Comparison of ENCODE assay signal across 8 mouse cellular contexts in the genomic region with DNA sequence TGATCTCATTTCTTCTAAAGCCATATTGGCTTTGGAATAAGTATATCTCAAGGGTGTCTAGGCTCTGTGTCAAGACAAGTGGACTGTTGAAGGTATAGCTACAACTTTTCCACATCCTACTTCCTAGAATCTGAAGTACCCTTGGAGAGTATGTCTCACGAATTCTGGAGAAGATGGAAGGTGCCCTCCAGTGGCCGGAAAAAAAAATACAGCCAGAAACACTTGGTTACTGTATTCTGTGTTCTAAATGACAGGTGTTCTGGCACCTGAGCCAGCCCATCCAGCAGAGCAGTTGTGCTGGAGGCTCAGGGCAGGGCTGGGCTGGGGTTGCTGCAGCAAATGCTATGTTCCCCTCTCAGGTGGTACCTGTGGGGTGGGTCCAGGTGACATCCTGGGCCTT. TPM values are rescaled to one million over a fixed set of nuclear protein-coding genes. Genes with fewer than 3 reads are reported as not detected.
DNase-seq lines count a peak whose midpoint lies in the region; ATAC-seq and TF ChIP-seq lines count a peak whose summit lies in the region.

No protein-coding gene starts in this region.

- no peaks in the 10 kb centered on the region for H3K4me1 ChIP-seq in bone marrow macrophage, adult 2 months (ENCODE audit: control insufficient read depth, insufficient read depth, low read length)
- H3K4me1 ChIP-seq in limb, embryonic 11.5 days (ENCODE audit: control insufficient read depth, insufficient read depth, low read length), result no peaks in the 10 kb centered on the region
- no peaks in the 10 kb centered on the region for H3K4me1 ChIP-seq in neural tube, embryonic 14.5 days (ENCODE audit: control insufficient read depth, insufficient read depth, low read length)

- H3K4me3 ChIP-seq in bone marrow macrophage, adult 2 months (ENCODE audit: insufficient read depth, low read length), result no peak overlapping the region
- H3K4me3 ChIP-seq in limb, embryonic 11.5 days (ENCODE audit: low read depth, low read length), result no peak overlapping the region
- H3K4me3 ChIP-seq in neural tube, embryonic 14.5 days (ENCODE audit: low read depth, low read length), result no peak overlapping the region

- TF ChIP-seq CTCF in bone marrow macrophage, adult 2 months (IDR thresholded peaks at IDR 0.05; ENCODE audit: low read depth, low read length), result 0 out of 2 replicates have a peak, but pooled peaks have one; percentile 8

- no peak for TF ChIP-seq POLR2A in bone marrow macrophage, adult 2 months (IDR thresholded peaks at IDR 0.05; ENCODE audit: borderline replicate concordance, low read depth, low read length)

- no peak overlapping the region for H3K27ac ChIP-seq in bone marrow macrophage, adult 2 months (ENCODE audit: insufficient read depth, low read depth, low read length)
- no peak overlapping the region for H3K27ac ChIP-seq in limb, embryonic 11.5 days (replicated peaks; ENCODE audit: low read depth, low read length)
- H3K27ac ChIP-seq in neural tube, embryonic 14.5 days (ENCODE audit: low read depth, low read length), result no peak overlapping the region

- no peak for ATAC-seq in limb, embryonic 11.5 days (ENCODE audit: insufficient number of reproducible peaks, low FRiP score, low TSS enrichment, low read depth)
- ATAC-seq in neural tube, embryonic 14.5 days (ENCODE audit: low read depth), result peak; percentile 38; the same call in 1 of the 2 replicates

- WGBS in limb, embryonic 11.5 days, result 7% methylated on average over 2 of the region's 2 CpGs
- WGBS in neural tube, embryonic 14.5 days, result 0% methylated on average over 2 of the region's 2 CpGs

- DNase-seq in ovary, postnatal 36 days (ENCODE audit: low spot score), result peak; percentile 43
- no peak for DNase-seq in ovary, postnatal 10 days (ENCODE audit: low spot score)
- peak; percentile 16 for DNase-seq in fibroblast of lung, adult 2 months (ENCODE audit: low read depth)
- peak; percentile 38 to 77 for DNase-seq in kidney, adult 8-10 months
- peak; percentile 71 for DNase-seq in limb, embryonic 11.5 days (ENCODE audit: low spot score)
- DNase-seq in thymus, postnatal 4 days, result peak; percentile 73

- H3K36me3 ChIP-seq in limb, embryonic 11.5 days (ENCODE audit: control insufficient read depth, insufficient read depth, low read length), result peaks cover 3% of the 10 kb centered on the region; the same call in 1 of the 2 replicates
- peaks cover 38% of the 10 kb centered on the region for H3K36me3 ChIP-seq in neural tube, embryonic 14.5 days (ENCODE audit: control insufficient read depth, insufficient read depth, low read length)

- no peaks in the 10 kb centered on the region for H3K27me3 ChIP-seq in limb, embryonic 11.5 days (ENCODE audit: control insufficient read depth, insufficient read depth, low read length)
- H3K27me3 ChIP-seq in neural tube, embryonic 14.5 days (ENCODE audit: control insufficient read depth, insufficient read depth, low read length), result no peaks in the 10 kb centered on the region

- no peaks in the 10 kb centered on the region for H3K9me3 ChIP-seq in limb, embryonic 11.5 days (ENCODE audit: control insufficient read depth, low read length)
- no peaks in the 10 kb centered on the region for H3K9me3 ChIP-seq in neural tube, embryonic 14.5 days (ENCODE audit: control insufficient read depth, low read length)

- H3K4me2 ChIP-seq in limb, embryonic 11.5 days (ENCODE audit: low read depth, severe bottlenecking), result no peak overlapping the region
- no peak overlapping the region for H3K4me2 ChIP-seq in neural tube, embryonic 14.5 days (ENCODE audit: low read depth, low read length)

- no peak overlapping the region for H3K9ac ChIP-seq in limb, embryonic 11.5 days (ENCODE audit: low read length)
- H3K9ac ChIP-seq in neural tube, embryonic 14.5 days (replicated peaks; ENCODE audit: low read depth, low read length), result no peak overlapping the region

RNA-seq across cellular contexts. Expression of a gene that starts 21.3 kb away (rescaled TPM):
- polyA plus RNA-seq in bone marrow macrophage, adult 2 months (2012; ENCODE audit: insufficient read depth, insufficient read length, missing spikeins), result 13.8 and 14.8 TPM in 2 replicates
- 21.2 and 23.8 TPM in 2 replicates for polyA plus RNA-seq in limb, embryonic 11.5 days (2014; fragmentation: Nextera tagmentation; extraction: Ambion mirVana)
- 84.6 and 91.9 TPM in 2 replicates for polyA plus RNA-seq in neural tube, embryonic 14.5 days (2014; fragmentation: Nextera tagmentation; extraction: Ambion mirVana)

RNA-seq across cellular contexts. Expression of a gene that starts 32.8 kb away (rescaled TPM):
- polyA plus RNA-seq in bone marrow macrophage, adult 2 months (2012; ENCODE audit: insufficient read depth, insufficient read length, missing spikeins), result 120 and 142 TPM in 2 replicates
- 242 and 244 TPM in 2 replicates for polyA plus RNA-seq in limb, embryonic 11.5 days (2014; fragmentation: Nextera tagmentation; extraction: Ambion mirVana)
- polyA plus RNA-seq in neural tube, embryonic 14.5 days (2014; fragmentation: Nextera tagmentation; extraction: Ambion mirVana), result 199 and 222 TPM in 2 replicates

RNA-seq across cellular contexts. Expression of a gene that starts 41.3 kb away (rescaled TPM):
- polyA plus RNA-seq in bone marrow macrophage, adult 2 months (2012; ENCODE audit: insufficient read depth, insufficient read length, missing spikeins), result not detected in 2 replicates
- 33.8 and 36.3 TPM in 2 replicates for polyA plus RNA-seq in limb, embryonic 11.5 days (2014; fragmentation: Nextera tagmentation; extraction: Ambion mirVana)
- 433 and 499 TPM in 2 replicates for polyA plus RNA-seq in neural tube, embryonic 14.5 days (2014; fragmentation: Nextera tagmentation; extraction: Ambion mirVana)

RNA-seq across cellular contexts. Expression of a gene that starts 51.3 kb away (rescaled TPM):
- 33.2 and 34.1 TPM in 2 replicates for polyA plus RNA-seq in bone marrow macrophage, adult 2 months (2012; ENCODE audit: insufficient read depth, insufficient read length, missing spikeins)
- 68.5 and 71.2 TPM in 2 replicates for polyA plus RNA-seq in limb, embryonic 11.5 days (2014; fragmentation: Nextera tagmentation; extraction: Ambion mirVana)
- 62.2 and 63.5 TPM in 2 replicates for polyA plus RNA-seq in neural tube, embryonic 14.5 days (2014; fragmentation: Nextera tagmentation; extraction: Ambion mirVana)

RNA-seq across cellular contexts. Expression of a gene that starts 54.3 kb away (rescaled TPM):
- not detected in 2 replicates for polyA plus RNA-seq in bone marrow macrophage, adult 2 months (2012; ENCODE audit: insufficient read depth, insufficient read length, missing spikeins)
- polyA plus RNA-seq in limb, embryonic 11.5 days (2014; fragmentation: Nextera tagmentation; extraction: Ambion mirVana), result 1.1 and 2.2 TPM in 2 replicates
- 19.8 and 23.7 TPM in 2 replicates for polyA plus RNA-seq in neural tube, embryonic 14.5 days (2014; fragmentation: Nextera tagmentation; extraction: Ambion mirVana)

Comparison
In these comparisons a context has a peak if more than half of its experiments do, and no peak if none do; other contexts are left out.
1. RNA of a gene that starts 41.3 kb away (polyA plus RNA-seq): 433 to 499 TPM in neural tube, embryonic 14.5 days and 33.8 to 36.3 TPM in limb, embryonic 11.5 days; not detected in bone marrow macrophage, adult 2 months; every median in the first group is over 10 times any median in the second.